Mouse (Mus musculus): ENCODE data around the gene Tcap.

Tcap gene

DNA sequence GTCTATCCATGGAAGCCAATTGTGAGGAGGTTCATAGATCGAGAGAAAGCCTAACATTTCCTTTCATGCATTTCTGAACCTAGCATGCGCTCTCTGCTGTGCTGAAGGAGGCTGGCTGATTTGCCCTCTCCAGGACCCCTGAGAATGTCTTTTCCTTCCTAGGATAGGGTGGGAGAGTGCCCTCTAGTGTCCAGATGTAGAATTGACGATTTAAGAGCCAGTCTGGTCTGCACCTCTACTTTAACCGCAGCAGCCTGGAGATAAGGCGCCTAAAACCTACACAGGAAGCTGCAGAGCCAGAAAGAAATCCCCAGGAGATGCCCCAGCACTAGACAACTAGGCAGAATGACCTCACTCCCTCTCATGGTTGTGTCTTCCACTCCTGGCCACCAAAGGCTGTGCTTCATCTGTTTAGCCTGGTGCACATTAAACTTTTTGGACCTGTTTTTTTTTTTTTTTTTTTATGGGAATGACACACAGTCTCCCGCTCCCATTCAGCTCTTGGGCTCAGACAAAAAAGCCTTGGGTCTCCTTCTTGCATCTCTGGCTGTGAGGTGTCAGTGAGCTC, 27.8 kb upstream of the Tcap start:
- peak; percentile 64 for DNase-seq

DNA sequence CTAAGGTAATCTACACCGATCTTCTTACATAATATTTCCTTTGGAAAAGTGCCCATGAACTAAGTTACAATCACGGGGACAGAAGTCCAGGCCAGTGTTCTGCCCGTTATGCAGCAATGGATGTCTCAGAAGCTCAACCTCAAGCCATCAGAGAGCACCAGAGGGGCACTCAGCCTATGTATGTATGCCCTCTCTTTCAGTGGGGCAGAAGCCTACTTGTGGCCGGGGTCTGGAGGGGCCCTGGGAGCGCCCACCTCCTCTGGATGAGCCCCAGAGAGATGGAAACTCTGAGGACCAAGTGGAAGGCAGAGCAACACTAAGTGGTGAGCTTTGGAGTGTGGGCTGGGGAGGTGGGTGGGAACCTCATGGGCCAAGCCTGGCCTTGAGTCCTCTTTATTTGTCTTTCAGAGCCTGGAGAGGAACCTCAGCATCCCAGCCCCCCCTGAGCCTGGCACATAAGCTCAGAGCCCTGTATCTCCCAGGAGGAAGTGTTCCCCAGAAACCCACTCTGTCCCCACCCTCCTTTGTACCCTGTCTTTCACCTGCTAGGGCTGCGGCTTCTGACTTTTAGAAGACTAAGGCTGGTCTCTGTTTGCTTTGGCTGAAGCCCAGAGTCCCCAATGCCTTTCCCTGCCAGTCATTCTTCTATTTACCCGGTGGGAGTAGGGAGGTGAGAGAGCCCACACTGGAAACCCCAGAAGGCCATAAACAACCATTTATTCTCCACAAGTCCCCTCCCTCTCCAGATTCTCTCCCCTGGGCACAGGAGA, 26.8 kb upstream of the Tcap start:
- no peak for DNase-seq

DNA sequence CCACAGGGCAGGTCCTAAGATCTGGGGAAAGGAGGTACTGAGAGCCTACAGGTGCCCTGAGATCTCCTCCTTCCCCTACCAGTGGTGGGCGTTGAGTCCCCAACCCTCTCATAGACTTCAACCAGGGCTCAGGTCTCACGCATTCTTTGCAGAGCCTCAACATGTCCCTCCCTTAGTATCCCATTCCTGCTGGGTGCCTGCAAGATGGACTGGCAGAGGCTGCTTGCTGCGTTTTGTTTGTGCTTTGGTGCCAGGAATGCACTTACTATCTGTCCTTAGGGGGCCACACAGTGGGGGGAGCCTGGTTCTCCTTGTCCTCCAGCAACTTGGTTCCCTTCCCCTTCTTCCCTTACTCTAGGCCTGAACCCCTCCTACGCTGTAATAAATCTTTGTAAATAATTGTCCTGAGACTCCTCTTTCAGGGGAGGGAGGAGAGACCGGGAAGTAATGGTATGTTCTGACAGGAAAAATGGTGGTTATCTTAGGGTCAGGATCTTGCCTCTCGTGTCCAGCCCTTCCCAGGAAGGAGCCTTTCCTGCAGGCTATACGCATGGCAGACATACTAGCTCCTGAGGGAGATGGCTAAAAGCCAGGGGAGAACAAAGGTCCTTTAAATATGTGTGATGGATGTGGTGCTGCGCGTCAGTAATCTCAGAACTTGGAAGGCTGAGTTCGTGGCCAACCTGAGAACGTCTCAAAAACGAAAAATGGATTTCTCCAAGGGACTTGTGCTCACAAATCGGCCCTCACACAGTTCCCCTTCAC, 26.0 kb upstream of the Tcap start:
- DNase-seq = no peak

DNA sequence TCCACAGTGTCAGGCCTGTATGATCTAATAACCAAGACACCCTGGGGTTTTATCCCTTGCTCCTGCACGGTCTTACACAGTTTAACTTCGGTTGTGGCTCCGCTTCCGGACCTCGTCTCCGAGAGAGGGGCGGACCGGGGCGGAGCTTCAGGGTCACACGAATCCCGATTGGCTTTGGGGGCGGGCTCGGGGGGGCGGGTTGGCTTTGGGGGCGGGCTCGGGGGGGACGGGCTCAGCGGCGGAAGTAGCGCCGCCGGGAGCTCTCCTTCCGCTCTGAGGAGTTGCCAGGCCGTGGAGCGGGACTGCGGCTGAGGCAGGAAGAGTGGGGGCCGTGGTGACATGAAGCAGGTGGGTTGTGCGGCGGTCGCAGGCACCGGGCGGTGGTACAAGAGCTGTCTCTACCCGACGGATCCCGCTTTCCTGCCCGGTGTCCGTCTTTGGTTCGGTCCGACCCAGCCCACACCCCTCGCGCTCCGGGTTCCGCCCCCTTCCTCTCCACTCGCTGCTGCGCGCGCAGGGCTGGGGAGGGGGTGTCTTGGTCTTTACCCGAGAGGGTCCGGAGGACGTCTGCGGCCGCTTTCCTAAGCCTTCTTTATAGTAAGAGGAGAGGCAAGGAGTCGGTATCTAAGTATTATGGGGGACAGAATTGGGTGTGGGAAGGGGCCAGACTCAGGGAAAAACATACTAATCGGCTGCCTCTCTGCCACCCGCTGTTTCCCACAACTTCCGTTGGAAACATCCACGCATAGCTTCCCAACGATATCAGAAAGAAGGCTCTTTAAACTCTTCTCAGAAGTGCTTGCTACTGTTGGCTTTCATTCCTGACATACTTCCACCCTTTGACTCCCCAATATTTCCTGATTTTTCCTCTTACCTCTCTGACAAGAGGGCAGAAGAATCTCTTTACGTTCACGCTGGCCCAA, 25.2 kb upstream of the Tcap start, which contains the start of gene Stard3:
Gene Stard3 (plus strand): TSS at position 208 of the 923 bp plus-strand sequence.
- DNase-seq = peak; percentile 90

DNA sequence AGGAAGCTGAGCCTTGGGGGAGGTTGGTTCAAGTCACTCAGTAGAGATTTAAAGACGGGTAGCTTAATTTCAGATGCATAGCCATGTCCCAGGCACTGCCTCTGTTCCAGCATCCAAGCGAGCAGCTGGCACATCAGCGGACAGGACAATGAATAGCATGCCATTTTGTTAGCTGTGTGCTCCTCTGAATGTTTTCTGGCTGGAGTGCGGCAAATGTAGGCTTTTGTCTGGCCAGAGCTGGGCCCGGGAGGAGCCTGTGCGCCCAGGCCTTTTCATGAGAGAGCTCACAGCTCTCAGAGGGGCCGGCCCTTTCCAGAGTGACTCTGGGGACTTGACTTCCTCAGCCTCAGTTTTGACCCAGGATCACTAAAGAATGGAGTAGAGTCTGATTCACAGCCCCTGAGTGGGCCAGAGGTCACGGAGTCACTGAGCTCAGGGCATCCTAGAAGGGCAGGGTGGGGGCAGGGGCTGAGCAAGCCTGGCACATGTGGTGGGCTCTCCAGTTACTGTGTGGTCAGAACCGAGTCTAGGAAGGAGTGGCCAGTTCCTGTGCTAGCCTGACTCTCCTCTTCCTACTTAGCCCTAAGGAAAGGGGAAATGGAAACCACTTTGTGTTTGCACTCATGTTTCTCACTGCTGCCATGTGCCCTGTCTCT, 22.6 kb upstream of the Tcap start:
- no peak for DNase-seq

DNA sequence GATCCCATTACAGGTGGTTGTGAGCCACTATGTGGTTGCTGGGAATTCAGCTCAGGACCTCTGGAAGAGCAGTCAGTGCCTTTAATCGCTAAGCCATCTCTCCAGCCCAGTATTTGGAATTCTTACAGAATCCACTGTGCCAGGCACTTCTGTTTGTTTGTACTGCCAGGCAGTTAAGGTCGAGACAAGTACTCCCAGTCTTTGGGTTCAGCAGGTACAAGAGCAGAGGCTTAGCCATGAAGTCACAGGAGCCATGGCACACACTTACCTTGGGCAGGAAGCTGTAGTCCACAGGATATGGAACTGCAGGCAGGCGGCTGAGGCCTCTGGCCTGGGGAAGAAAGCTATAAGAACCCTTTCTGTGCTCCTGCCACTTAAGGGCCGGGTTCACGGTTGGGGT, 19.8 kb upstream of the Tcap start:
- no peak for DNase-seq

DNA sequence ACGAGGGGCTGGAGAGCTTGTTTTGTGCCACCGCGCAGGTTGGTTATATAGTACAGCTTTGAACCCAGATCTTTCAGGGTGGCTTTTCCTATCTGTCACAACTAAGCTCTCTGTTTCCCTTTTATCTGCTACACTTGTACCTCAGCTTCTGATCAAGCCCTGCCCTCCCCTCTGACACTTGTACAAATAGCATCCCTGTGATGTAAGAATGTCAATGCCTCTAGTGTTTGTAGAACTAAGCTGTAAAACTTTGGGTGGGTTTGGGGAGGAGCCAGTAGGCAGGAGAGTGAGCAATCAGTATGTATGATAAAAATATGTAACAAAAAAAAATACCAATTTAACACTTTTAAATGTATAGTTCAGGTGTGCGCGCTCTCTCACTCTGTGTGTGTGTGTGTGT, 19.2 kb upstream of the Tcap start:
- no peak for DNase-seq

DNA sequence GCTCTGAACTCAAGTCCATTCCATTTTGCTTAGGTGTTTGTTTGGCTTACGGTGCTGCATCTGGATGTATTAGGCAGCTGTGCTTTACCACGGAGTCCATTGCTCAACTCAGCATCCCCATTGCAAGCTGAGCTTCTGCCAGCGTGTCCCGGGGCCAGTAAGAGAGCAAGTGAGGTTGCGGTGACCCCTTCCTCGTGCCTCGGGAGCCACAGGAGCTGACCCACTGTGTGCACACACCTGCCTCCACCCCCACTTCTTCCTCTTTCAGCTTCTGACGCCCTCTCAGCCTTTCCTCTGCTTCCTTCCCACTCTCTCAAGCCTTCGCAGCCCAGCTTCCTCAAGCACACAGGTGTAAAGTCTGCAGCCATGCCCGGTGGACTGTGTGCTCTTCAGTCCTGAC, 17.3 kb upstream of the Tcap start:
- no peak for DNase-seq

DNA sequence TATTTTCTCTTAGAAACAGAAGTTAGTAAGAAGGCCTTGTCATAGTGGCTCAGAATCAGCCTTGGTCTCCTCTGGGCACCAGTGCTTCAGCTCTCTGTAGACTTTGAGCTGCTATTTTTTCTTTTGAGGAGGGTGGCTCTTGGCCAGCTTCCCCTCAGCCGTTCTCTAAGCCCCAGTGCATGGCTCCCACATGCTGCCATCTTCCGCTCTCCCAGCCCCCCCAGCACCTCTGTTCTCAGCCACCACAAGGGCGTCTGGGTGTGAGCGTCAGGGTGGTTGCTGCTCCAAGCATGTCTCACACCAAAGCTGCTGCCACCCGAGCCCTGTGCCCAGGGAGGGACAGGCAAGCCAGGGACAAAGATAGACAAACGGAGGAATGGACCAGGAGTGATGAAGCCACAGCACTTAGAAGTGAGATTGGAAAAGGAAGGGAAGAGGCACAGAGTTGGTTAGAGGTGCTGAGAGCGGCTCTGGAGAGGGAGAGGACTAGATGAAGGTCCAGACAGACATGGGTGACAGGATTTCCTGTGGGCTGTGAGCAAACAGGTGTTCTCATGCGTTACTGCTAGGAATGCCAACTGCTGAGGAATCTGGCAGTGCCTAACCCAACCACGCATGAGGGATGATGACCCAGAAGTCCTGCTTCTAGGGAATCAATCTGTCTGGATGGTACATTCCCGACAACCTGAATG, 16.3 kb upstream of the Tcap start:
- DNase-seq = peak; percentile 73

DNA sequence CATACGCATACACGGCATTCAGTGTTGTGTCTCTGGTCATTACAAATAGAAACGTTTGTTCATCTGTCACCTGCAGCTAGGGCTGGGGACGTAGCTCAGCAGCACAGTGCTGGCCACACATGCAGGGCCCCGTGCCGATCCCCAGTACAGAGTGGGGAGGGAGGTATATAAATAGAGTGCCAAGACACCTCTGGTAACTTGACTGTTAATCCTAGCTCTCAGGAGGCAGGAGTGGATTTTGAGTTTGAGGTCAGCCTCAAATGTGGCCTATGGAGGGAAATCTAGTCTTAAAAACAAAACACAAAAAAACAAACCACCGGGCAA, 15.8 kb upstream of the Tcap start:
- DNase-seq = no peak

DNA sequence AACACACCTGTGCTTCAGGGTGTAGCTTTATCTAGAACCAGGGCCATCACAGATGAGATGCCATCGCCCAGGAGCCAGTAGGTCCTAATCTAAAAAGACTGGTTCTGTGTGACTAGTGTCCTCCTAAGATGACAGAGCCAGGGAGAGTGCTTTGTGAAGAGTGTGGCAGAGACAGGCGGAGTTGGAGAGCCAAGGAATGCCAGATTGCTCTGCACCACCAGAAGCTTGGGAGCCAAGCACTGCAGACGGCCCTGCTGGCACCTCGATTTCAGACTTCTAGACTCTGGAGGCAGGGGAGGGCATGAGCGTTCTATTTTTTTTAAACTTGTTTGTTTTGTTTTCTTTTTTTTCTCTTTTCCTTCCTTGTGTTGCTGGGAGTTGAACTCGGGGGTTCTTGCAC, 14.3 kb upstream of the Tcap start:
- DNase-seq = no peak

DNA sequence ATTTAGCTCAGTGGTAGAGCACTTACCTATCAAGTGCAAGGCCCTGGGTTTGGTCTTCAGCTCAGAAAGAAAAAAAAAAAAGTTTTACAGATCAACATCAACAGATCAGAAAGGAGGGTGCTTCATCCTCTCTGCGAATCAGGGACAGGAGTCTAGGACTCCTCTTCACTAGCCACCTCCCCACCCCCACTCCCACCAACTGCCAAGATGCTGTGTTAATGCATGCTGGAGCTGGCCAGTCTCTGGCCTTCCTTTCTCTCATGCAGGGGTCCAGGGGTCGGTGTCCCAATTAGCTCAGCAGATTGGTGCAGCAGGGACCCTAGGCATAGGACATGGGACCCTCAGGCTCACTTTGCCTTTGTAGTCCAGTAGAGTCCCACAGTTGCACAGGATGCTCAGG, 13.0 kb upstream of the Tcap start:
- DNase-seq = no peak

DNA sequence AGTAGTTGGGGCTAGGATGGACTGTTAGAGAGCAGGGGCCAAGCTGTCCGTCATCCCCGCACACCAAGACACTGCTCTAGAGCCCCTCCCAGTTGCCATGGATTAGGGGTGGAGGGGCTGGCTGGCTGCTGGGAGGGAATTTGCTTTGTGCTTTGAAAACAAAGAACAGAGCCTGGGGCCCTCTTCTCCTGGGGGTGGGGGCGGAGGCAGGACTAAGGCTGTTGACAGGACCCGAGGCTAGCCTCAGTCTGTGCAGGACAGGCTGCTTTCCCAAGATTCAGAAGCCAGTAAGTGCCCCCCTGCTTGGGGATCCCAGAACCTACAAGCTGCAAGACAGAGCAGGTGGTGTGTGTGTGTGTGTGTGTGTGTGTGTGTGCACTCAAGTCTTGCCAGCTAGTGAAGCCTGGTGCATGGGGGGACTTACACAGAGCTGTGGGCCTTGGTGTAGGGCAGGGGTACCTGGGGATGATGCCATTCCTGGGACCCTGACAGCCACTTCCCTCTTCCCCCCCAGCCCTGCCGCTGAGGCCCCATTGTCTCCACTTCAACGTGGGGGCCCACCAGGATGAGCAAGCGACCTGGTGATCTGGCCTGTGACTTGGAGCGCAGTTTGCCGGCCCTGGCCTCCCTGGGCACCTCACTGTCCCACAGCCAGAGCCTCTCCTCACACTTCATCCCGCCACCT, 11.9 kb upstream of the Tcap start:
- DNase-seq = no peak

DNA sequence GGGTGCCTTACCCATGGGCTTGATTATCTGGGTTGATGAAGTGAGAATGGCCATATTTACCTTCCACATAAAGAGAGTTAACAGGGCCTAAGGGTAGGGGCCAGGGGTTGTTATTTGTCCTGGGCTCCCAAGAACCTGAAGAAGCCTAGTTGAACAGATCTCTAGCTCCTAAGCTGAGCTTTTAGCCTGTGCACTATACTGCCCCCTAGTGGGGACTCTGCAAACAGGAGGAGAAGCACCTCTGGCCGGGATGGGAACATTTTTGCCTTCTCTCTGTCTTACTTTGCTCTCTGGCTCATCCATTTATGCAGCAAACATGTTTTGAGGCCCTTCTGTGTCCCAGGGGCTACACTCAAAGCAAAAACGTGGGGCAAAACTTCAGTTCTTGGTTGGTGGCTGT, 11.2 kb upstream of the Tcap start:
- no peak for DNase-seq

DNA sequence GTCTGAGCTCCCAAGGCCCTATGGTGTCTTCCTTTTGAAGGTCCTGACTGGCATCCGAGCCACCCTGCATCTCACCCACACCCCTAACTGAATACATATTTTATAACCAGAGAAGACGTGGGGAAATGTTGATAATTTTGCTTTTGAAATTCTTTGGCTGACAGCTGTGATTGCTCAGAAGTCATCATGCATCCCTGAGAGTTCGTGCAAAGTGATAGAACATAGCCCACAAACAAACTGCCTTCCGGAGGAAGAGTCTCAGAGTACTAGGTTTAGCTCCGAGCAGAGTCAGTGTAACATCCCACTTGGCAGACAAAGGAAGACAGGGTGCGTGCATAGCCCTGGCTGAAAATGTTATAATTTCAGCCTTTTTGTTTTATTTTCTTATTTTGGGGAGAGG, 10.4 kb upstream of the Tcap start:
- DNase-seq = no peak

DNA sequence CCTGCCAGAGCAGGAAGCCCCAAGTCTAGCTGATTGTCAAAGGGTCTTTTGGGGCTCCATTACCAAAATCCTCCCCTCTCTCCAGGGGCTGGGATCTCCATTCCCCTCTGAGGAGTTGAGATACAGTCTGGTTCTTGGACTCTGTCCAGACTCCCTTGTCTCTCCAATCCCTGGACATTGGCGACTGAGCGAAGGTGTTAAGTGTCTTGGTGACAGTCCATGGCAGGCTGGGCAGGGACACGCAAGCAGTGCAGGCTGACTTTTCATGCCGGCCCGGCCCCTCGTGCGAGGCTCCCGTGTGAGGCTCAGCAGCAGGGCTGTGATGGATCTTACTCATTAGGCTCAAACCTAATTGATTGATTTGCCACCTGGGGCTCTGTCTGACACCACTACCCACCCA, 9.3 kb upstream of the Tcap start:
- no peak for DNase-seq

DNA sequence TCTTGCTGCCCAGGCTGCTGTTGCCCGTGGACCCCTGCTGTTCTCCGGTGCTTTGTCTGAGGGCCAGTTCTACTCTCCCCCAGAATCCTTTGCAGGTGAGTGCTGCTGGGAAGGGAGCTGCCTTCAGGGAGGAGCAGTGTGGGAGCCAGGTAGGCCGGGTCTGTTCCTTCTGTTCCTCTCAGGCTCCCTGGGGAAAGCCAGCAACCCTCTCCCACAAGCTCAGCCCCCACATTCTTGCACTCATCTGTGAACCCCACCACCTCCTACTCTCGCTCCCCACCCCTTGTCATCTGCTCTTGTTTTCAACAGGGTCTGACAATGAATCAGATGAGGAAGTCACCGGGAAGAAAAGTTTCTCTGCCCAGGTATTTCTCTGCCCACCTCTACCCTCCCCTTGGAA, 6.9 kb upstream of the Tcap start:
- DNase-seq = peak; percentile 61

DNA sequence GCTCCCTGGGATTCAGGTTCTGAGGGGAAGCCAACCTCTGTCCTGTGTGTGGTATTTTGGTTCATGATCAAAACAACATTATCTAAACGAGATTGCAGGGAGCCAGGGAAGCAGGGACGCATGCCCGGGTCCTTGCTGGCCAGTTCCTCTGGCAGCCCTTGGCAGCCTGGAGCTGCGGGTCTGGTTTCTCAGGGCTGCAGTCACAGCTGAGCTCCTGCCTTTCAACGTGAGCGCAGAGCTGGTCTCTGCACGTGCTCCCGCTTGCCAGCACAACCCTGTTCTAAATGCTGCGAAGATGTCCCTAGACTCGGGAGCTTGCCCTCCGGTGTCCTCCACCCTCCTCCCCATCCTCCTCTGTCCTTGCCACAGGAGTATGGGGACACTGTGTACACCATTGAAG, 5.8 kb upstream of the Tcap start:
- DNase-seq = no peak

DNA sequence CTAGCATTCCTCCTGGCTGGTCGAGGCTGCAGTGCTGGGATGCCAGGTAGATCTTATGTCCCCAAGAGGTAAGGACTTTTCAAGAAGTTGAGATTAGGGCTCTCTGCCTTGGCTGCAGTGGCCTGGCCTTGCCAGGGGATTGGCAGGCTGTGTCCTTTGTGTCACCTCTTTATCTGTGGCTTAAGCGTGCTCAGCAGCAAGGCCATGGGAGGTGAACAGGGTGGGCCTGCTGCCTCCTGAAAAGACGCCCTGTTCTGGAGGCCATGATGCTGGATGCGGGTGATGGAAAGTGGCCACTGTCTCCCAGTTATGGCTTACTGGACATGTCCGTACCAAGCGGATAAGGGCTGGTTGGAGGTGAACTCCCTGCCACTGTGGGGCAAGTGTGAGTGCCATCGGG, 4.2 kb upstream of the Tcap start:
- DNase-seq = no peak

DNA sequence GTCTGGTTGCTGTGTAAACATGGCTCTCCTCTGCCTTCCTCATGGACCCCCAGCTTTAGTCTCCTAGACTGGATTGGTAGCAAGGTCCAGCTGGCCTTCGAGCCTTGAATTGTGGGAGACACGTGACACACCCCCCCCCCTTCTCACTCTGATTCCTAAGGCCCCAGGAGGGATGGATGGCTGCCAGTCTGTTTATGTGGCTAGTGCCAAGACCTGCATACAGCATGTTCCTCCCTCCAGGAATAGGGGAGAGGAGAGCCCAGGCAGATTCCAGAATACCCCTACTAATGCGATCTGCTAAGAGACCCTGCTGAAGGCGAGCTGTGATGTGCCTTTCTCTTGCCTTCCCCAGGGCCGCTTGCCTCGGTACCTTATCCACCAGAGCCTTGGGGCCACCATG, 3.5 kb upstream of the Tcap start:
- DNase-seq = no peak

DNA sequence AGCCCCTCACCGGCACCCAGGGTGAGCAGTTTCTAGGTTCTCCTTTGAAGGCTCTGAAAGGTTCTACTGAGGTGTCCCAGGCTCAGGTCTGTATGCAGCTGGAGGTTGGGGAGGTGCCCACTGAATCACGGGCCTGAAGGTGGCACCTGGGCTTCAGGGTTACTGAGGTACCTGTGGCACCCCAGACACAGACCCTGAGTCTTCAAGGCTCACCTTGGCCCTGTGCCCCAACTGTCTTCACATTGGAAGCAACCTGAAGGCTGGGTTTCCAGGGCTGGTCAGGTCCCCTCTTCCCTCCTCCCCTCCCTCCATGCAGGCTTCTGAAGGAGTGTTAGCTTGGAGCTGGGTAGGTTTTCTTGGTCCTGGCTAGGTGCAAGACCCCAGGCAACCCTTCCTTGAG, 2.0 kb upstream of the Tcap start:
- no peak for DNase-seq

Measured in right cerebral cortex, adult 18-20 months (tissue).